Mouse (Mus musculus): ENCODE measurements around the gene Cbfb.
"Not testable (repeated sequence)": the region's sequence is repeated elsewhere in the genome, so short reads cannot be mapped to it uniquely, and the experiment has no call there.

Cbfb gene

DNA sequence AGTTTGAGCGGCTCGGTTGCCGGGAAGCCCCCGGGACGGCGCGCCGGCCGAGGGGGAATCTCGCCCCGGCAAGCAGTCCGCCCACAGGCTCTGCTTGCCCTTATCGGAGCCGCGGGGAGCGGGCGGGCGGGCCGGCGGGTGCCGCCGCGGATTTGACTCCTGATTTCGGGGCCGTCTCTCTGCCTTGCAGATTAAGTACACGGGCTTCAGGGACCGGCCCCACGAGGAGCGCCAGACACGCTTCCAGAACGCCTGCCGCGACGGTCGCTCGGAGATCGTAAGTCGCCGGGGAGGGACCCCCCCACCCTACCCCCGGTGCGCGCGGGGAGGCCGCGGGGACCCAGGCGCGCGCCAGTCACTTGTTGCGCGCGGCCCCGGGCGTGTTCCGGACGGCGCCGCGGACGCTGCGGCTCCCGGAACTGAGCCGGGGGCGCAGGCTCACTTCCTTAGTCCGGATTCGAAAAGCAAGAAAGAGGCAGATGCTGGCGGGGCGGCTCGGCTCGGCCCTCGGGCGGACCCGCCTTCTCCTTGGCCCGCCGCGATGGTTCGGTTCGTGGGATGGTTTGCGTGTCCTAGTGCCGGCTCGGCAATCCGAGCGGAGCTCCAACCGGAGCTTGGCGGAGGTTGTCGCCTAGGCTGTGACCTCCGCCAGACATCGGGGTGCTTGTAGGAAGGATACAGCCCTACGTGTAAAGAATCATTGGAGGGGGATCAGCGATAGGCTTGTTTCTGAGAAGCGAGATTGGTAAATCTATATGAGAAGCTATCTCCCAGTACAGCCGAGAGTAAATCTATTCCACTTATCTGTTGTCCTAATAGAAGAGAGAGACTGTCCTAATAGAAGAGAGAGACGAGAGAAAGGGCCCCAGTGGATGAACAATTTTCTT is 885 bp downstream of the Cbfb start:
- in situ Hi-C loops (cut with MboI; ENCODE audit: low pct_unique_long_range_greater_than_20kb in 1 of 2, low sequenced_read_pairs in 2 of 2, unreplicated experiment in 1 of 2): no loop called here

DNA sequence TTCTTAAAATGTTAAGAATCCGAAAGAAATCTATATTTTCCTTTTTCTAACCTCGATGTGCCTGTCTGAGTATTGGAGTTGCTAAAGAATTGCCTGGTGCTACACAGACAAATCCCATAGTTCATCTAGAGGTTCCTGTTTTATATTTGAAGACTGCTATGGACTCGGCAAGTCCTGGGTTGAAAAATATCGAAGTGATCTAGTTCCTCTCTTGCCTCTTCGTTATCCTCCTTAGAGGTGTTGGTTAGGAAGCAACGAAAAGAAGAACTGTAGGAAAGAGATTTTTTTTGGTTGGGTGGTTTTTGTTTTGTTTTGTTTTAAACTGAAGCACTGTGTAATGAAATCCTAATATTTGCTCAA is 1.5 kb downstream of the Cbfb start:
- in situ Hi-C loops (cut with MboI; ENCODE audit: low pct_unique_long_range_greater_than_20kb in 1 of 2, low sequenced_read_pairs in 2 of 2, unreplicated experiment in 1 of 2): no loop called here

DNA sequence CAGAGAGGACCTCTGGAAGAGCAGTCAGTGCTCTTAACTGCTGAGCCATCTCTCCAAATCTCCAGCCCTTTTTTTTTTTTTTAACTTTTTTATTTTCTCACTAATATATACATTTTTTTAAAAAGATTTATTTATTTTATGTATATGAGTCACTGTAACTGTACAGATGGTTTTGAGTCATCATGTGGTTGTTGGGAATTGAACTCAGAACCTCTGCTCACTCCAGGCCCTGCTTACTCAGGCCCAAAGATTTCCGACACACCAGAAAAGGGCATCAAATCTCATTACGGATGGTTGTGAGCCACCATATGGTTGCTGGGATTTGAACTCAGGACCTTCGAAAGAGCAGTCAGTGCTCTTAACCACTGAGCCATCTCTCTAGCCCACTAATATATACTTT is 4.8 kb downstream of the Cbfb start:
- in situ Hi-C loops (cut with MboI; ENCODE audit: low pct_unique_long_range_greater_than_20kb in 1 of 2, low sequenced_read_pairs in 2 of 2, unreplicated experiment in 1 of 2): not testable (repeated sequence)

DNA sequence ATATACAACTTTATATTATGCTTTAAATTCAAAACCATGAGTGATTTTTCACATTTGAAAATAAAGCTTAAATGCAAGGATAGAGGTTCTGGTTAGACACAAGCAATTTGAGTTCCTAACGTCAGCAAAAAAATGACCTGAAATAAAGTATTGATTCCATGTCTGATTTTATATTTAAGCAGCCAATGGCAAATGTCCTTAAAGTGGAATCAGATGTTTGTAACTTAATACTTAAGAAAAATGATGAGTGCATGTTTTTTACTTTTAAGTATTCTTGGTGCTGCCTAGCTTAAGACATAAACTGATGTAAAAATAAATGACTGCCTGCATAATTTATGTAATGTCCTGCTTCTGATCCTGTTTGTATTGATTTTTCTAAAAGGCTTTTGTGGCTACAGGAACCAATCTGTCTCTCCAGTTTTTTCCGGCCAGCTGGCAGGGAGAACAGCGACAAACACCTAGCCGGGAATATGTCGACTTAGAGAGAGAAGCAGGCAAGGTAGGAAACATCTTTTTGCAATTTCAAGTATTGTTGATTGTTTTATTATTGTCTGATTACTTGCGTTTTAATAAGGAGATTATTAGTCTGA is 7.8 kb downstream of the Cbfb start:
- in situ Hi-C loops (cut with MboI; ENCODE audit: low pct_unique_long_range_greater_than_20kb in 1 of 2, low sequenced_read_pairs in 2 of 2, unreplicated experiment in 1 of 2): no loop called here

DNA sequence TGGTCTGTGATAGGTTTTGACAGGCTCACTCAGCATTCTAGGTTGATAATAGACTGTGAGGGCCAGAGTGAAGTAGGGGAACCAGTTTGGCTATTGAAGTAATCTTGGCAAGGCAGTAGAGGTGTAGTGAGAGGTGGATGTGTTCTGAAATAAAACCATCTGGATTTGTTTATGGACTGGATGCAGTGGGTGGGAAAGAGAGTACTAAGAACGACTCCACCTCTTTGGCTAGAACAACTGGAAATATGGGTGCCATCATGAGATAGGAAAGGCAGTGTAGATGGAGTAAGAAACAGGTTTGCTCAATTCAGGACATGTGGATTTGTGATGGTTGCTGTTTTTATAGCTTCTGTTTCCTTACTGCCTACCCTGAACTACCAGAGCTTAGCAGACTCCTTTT is 11.7 kb downstream of the Cbfb start:
- in situ Hi-C loops (cut with MboI; ENCODE audit: low pct_unique_long_range_greater_than_20kb in 1 of 2, low sequenced_read_pairs in 2 of 2, unreplicated experiment in 1 of 2): no loop called here

DNA sequence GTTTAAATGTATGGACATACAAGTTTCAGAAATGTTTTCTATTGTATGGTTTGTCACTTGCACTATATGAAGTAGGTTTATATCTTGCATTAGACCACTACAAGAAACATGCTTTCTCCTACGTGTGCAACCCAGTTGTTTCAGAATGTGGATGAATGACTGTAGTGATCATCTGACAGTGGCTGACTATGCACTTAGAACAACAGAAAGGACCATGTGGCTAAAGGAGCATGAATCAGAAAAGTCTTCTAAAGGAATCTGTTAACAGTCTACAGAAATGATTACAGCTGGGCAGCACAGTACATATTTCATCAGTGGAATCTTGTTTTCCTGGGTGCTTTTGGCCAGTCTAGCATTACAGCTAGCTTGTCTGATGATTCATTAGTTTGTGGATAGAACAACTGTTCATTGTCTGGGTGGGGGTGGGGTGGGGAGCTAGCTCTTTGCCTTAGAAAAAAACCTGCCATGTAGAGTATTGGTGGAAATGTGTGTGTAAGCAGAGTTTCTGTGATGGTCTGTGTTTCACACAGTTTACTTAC is 16.1 kb downstream of the Cbfb start:
- in situ Hi-C loops (cut with MboI; ENCODE audit: low pct_unique_long_range_greater_than_20kb in 1 of 2, low sequenced_read_pairs in 2 of 2, unreplicated experiment in 1 of 2): no loop called here

DNA sequence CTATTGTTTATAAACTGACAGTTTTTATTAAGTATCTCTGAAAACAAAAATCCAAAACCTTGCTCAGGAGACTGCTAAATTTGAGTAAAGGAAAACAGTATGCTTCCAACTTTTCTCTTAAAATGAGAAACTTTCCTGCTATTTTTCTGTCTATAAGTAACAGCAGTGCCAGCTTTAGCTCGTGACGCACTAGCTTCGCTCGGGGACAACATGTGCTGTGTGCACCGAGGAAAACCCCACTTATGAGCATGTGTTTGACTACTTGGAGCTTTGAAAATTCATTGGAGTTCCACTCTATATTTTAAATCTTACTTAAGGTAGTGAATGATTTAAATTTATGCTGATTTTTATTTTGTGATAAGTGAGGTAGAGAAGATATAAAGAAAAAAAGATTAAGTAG is 21.7 kb downstream of the Cbfb start:
- in situ Hi-C loops (cut with MboI; ENCODE audit: low pct_unique_long_range_greater_than_20kb in 1 of 2, low sequenced_read_pairs in 2 of 2, unreplicated experiment in 1 of 2): no loop called here

DNA sequence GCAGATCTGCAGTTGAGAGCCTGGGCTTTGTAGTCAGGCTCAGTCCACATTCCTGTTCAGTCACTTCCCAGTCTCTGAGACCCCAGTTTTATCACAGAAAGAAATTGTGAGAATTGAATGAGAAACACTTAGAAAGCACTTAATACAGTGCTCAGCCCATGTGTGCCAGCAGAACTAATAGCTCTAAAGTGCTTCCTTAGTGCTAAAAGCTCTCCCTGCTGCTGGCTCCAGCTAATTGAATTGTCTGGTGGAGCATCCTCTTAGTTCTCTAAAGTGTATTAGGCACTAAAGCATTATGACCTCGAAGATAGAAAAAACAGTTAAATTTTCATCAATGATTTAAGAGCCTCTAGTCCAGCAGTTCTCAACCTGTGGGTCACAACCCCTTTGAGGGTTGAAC is 35.3 kb downstream of the Cbfb start:
- in situ Hi-C loops (cut with MboI; ENCODE audit: low pct_unique_long_range_greater_than_20kb in 1 of 2, low sequenced_read_pairs in 2 of 2, unreplicated experiment in 1 of 2): no loop called here

DNA sequence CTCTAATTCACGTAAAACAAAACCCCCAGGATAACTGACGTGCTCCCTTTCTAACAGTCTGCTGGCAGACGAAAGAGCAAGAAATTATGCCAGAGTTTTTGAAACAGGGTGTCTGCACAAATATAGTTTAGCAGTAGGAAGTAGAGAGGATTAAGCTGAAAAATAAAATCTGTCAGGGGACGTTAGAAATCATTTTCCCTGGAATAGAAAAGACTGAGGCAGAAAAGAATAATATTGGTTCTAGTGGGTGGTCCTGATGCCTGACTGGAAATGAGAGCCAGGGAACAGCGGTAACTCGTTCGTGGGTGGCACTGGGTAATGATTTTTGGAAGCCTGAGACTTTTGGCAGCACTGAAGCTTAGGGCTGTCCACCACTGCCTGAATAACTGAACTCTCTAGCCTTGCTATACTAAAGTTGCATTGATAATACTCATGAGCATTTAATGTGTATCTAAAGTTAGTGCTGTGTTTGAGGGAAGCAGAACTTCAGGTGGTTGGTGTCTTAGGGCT is 36.3 kb downstream of the Cbfb start:
- in situ Hi-C loops (cut with MboI; ENCODE audit: low pct_unique_long_range_greater_than_20kb in 1 of 2, low sequenced_read_pairs in 2 of 2, unreplicated experiment in 1 of 2): no loop called here

DNA sequence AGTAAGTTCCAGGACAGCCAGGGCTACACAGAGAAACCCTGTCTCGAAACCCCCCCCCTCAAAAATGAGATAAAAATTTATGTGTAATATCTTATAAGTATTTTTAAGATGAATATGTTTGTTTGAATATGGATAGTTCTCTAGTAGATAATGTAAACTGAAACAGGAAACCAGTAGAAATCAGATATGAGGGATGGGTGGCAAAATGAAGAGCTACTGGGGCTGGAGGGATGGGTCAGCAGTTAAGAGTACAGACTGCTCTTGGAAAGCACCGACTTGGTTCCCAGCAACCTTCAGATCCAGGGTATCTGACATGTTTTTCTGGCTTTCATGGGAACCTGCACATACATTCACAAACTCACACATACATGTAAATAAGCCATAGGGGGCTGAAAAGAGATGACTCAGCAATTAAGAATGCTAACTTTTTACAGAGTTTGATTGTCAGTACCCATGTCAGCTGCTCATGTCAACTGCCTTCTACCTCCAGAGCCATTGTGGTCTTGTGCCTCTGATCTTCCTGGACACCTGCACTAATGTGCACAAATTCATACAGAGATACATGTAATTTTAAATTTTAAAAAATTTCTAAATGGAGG is 37.3 kb downstream of the Cbfb start:
- in situ Hi-C loops (cut with MboI; ENCODE audit: low pct_unique_long_range_greater_than_20kb in 1 of 2, low sequenced_read_pairs in 2 of 2, unreplicated experiment in 1 of 2): no loop called here

DNA sequence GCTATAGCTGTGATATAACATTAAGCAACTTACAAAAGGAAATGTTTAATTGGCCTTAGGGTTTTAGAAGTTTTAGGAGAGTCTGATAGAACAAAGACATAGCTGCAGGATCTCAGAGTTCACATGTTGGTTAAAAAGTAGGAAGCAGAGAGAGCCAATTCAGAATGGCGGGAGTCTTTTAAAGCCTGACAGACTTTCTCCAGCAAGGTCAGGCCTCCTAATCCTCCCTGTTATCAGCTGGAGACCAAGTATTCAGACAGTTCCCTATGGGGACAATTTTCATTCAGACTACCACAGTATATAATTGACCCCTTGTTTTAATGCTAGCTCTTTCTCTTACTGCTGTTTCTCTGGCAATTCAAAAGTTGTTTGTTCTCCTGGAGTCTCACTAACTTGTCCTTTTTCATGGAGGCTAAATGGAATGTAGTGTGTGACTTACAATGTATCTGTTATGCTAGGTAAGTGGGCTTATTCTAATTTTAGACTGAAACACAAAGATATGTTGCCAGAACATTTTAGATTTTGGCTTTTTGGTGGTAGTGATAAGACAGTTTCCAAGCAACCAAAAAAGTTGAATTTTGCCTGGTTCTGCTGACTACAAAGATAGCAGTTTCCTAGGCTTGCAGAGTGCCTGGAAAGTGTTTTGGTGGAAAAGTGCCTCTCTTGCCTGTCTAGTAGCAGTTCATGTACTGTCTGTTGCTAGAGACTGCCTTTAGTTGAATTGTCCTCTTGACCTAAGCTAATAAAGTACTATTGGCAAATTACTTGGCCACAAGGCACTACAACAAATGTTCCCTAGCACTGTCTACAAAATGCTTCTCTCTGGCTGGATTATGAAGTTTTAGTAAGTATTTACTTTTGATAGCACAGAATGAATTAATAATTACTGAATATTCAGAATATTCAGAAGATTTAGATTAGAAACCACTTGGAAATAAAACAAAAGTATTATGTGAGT is 39.0 kb downstream of the Cbfb start:
- in situ Hi-C loops (cut with MboI; ENCODE audit: low pct_unique_long_range_greater_than_20kb in 1 of 2, low sequenced_read_pairs in 2 of 2, unreplicated experiment in 1 of 2): no loop called here

DNA sequence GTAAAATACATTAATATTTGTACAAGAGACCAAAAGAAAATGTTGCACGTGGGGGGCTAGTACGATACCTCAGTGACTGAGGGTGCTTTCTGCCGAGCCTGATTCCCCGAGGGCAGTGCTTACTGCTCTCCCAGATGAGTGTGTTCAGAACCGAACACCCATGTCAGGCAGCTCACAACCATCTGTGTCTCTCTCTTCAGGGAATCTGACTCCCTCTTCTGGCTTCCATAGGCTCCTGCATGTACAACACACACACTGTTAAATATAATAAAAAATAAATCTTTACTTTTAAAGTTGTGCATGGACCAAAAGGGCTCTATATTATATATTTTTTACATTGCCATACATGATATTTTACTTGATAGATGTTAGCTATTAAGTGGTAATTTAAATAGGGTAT is 43.6 kb downstream of the Cbfb start:
- in situ Hi-C loops (cut with MboI; ENCODE audit: low pct_unique_long_range_greater_than_20kb in 1 of 2, low sequenced_read_pairs in 2 of 2, unreplicated experiment in 1 of 2): no loop called here

DNA sequence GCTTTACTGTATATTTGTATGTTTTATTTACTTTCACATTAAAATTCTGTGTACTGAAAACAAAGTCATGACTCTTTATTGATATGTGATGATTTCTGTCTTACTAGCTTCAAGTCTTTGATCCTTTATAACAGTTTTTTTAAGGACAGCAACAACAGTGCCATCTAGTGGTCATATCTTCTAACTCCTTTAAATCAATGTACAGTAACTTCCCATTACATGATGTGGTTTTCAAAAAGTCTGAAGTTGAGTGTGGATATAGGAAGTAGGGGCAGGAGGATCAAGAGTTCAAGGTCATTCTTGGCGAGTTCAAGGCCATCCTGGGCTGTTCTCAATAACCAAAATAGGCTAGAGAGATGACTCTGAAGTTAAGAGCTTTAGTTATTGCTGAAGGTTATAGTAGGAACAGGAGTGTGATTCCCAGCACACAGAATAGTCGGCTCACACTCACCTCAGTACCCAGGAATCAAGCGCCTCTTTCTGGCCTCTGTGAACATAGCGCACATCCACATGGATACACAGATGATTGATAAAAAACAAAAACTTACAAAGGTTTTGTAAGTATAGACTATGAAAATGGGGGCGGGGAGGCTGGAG is 47.5 kb downstream of the Cbfb start:
- in situ Hi-C loops (cut with MboI; ENCODE audit: low pct_unique_long_range_greater_than_20kb in 1 of 2, low sequenced_read_pairs in 2 of 2, unreplicated experiment in 1 of 2): no loop called here

DNA sequence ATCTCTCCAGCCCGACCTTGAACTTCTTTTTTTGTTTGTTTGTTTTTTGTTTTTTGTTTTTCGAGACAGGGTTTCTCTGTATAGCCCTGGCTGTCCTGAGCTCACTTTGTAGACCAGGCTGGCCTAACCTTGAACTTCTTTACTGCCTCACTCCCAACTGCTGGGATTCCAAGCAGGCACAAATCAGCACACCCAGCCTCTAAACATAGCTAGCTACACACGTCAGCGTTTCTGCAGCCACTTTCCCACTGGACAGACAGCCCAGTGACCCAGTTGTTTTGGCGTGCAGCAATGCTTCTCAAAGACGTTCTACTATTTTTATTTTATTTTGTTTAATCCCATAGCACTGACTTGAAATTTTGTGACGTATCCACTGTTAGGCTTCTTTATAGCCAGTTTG is 53.4 kb downstream of the Cbfb start:
- in situ Hi-C loops (cut with MboI; ENCODE audit: low pct_unique_long_range_greater_than_20kb in 1 of 2, low sequenced_read_pairs in 2 of 2, unreplicated experiment in 1 of 2): no loop called here

DNA sequence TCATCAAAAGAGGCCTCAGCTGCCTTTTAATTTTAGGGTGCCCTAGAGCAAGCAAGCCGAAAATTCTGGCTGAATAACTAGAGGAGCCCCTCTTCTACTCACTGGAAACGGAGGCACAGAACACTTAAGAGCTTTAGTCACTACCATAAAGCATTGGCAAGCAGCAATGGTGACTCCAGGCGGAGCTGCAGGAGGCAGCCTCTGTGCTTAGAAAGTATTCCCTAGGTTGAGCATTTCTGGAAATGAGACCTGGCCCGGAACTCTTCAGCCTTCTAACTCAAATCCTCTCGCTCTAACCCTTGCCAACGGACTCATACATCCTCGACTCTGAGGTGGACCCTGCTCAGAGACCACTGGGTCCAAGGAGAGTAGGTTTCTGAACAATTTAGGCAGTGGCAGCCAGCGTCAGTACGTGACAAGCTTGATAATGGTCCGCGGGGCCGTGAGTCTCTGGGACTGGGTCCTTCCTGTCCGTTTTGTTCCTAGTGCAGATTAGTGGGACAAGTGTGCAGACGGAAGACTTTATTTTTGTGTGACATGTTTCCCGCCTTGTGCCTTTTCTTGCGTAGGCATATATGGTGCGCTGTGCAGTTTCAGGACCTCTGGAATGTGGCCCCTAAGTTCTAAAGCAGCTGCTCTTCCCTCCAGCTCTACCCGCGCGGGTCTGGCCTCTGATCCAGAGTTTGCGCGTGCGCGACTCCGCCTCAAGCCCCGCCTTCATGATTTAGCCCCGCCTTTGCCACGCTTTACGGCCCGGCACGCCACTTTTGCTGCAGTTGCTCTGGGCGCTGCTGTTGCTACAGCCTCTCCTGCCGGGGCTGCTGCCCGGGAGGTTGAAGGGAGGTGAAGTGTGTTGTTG is 54.2 kb downstream of the Cbfb start, which contains the start of gene D230025D16Rik:
TSS of gene D230025D16Rik (plus strand) at position 733 of the 859 bp plus-strand sequence.
- in situ Hi-C loops (cut with MboI; ENCODE audit: low pct_unique_long_range_greater_than_20kb in 1 of 2, low sequenced_read_pairs in 2 of 2, unreplicated experiment in 1 of 2): no loop called here

DNA sequence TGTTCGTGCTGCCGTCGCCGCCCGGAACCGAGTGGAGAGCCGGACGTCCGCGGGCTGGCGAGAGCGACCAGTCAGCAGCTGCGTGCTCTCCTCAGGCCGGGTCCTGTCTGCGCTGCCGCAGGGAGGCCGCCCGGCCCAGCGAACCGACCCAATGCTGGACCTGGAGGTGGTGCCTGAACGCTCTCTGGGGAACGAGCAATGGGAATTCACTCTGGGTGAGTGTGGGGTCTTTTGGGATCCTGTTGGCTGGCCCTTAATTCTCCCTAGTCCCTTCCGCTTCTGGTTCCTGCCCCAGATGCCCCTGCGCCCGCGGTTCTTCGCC is 54.8 kb downstream of the Cbfb start:
- in situ Hi-C loops (cut with MboI; ENCODE audit: low pct_unique_long_range_greater_than_20kb in 1 of 2, low sequenced_read_pairs in 2 of 2, unreplicated experiment in 1 of 2): no loop called here

DNA sequence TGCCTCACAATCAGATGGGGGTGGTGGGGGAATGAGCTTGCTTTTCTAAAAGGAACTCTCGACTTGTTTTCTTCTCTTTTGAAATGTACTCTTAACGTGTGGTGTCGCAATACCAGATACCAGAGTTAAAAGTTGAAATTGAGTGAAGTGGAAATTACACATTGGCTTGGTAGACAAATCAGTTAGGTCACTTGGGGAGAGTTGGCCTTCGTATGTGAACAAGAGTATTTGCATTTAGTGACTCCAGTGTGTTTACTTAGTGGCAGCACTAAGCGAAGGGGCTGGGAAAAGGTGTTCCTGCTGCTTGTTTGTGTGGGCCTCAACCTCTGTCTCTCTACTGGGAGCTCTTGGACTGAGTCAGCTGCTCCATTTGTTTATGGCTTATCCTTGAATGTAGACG is 55.4 kb downstream of the Cbfb start:
- in situ Hi-C loops (cut with MboI; ENCODE audit: low pct_unique_long_range_greater_than_20kb in 1 of 2, low sequenced_read_pairs in 2 of 2, unreplicated experiment in 1 of 2): no loop called here
